Mouse (Mus musculus): ENCODE results near the gene Sptlc2. TPM values are rescaled to one million over a fixed set of nuclear protein-coding genes. Genes with fewer than 3 reads are reported as not detected.

Sptlc2 gene
- polyA plus RNA-seq, 1 experiment from 2014 or later: 55.5 TPM

- Histone ChIP-seq H3K27me3 (ENCODE audit: control insufficient read depth, insufficient read depth, low read length) (no peaks in the 10 kb centered on the region), H3K4me3 (ENCODE audit: low read depth, low read length) (no peak overlapping the region), H3K4me1 (ENCODE audit: control insufficient read depth, insufficient read depth, low read length) (no peaks in the 10 kb centered on the region), H3K4me2 (ENCODE audit: low read depth) (no peak overlapping the region), H3K27ac (ENCODE audit: low read depth, low read length) (no peak overlapping the region), H3K36me3 (ENCODE audit: control insufficient read depth, insufficient read depth, low read length) (no peaks in the 10 kb centered on the region), H3K9me3 (ENCODE audit: control insufficient read depth, low read length) (no peaks in the 10 kb centered on the region), H3K9ac (ENCODE audit: low read length) (no peak overlapping the region)
- DNase-seq (ENCODE audit: low spot score) (no peak), ATAC-seq (ENCODE audit: insufficient read depth, low FRiP score, low TSS enrichment) (no peak)
- 68% methylated on average over 6 of the region's 6 CpGs for WGBS
Measured at GRCm38 (mm10) chr12:87401883-87402282, 13.7 kb upstream of the Sptlc2 start.

GRCm38 (mm10) chr12:87399119-87399819 is 11.1 kb upstream of the Sptlc2 start:
- WGBS: 91% methylated on average over 10 of the region's 10 CpGs
- H3K4me1 ChIP-seq (ENCODE audit: control insufficient read depth, insufficient read depth, low read length): no peaks in the 10 kb centered on the region
- no peak for DNase-seq (ENCODE audit: low spot score)

GRCm38 (mm10) chr12:87397811-87398417 is 9.8 kb upstream of the Sptlc2 start:
- ATAC-seq (ENCODE audit: insufficient read depth, low FRiP score, low TSS enrichment): no peak
- 70% methylated on average over 4 of the region's 4 CpGs for WGBS

More at GRCm38 (mm10) chr12:87399119-87399819, 11.1 kb upstream of the Sptlc2 start:
- ATAC-seq (ENCODE audit: insufficient read depth, low FRiP score, low TSS enrichment): no peak
- H3K27me3 ChIP-seq (ENCODE audit: control insufficient read depth, insufficient read depth, low read length): no peaks in the 10 kb centered on the region
- H3K27ac ChIP-seq (ENCODE audit: low read depth, low read length): no peak overlapping the region
- no peak overlapping the region for H3K4me2 ChIP-seq (ENCODE audit: low read depth)
- H3K9ac ChIP-seq (ENCODE audit: low read length): no peak overlapping the region
- no peaks in the 10 kb centered on the region for H3K9me3 ChIP-seq (ENCODE audit: control insufficient read depth, low read length)
- H3K36me3 ChIP-seq (ENCODE audit: control insufficient read depth, insufficient read depth, low read length): no peaks in the 10 kb centered on the region
- H3K4me3 ChIP-seq (ENCODE audit: low read depth, low read length): no peak overlapping the region

GRCm38 (mm10) chr12:87397126-87397525 is 9.0 kb upstream of the Sptlc2 start:
- no peak overlapping the region for H3K9ac ChIP-seq (ENCODE audit: low read length)
- no peaks in the 10 kb centered on the region for H3K27me3 ChIP-seq (ENCODE audit: control insufficient read depth, insufficient read depth, low read length)
- no peaks in the 10 kb centered on the region for H3K4me1 ChIP-seq (ENCODE audit: control insufficient read depth, insufficient read depth, low read length)
- ATAC-seq (ENCODE audit: insufficient read depth, low FRiP score, low TSS enrichment): no peak
- no peak overlapping the region for H3K27ac ChIP-seq (ENCODE audit: low read depth, low read length)
- H3K36me3 ChIP-seq (ENCODE audit: control insufficient read depth, insufficient read depth, low read length): no peaks in the 10 kb centered on the region
- H3K9me3 ChIP-seq (ENCODE audit: control insufficient read depth, low read length): no peaks in the 10 kb centered on the region
- H3K4me3 ChIP-seq (ENCODE audit: low read depth, low read length): no peak overlapping the region
- DNase-seq (ENCODE audit: low spot score): no peak
- 92% methylated on average over 4 of the region's 4 CpGs for whole genome bisulfite sequencing
- H3K4me2 ChIP-seq (ENCODE audit: low read depth): no peak overlapping the region

More at GRCm38 (mm10) chr12:87397811-87398417, 9.8 kb upstream of the Sptlc2 start:
- Histone ChIP-seq H3K27ac (ENCODE audit: low read depth, low read length) (no peak overlapping the region), H3K27me3 (ENCODE audit: control insufficient read depth, insufficient read depth, low read length) (no peaks in the 10 kb centered on the region), H3K4me1 (ENCODE audit: control insufficient read depth, insufficient read depth, low read length) (no peaks in the 10 kb centered on the region), H3K4me3 (ENCODE audit: low read depth, low read length) (no peak overlapping the region), H3K36me3 (ENCODE audit: control insufficient read depth, insufficient read depth, low read length) (no peaks in the 10 kb centered on the region), H3K4me2 (ENCODE audit: low read depth) (no peak overlapping the region), H3K9ac (ENCODE audit: low read length) (no peak overlapping the region), H3K9me3 (ENCODE audit: control insufficient read depth, low read length) (no peaks in the 10 kb centered on the region)
- no peak for DNase-seq (ENCODE audit: low spot score)

GRCm38 (mm10) chr12:87394316-87394715 is 6.2 kb upstream of the Sptlc2 start:
- Histone ChIP-seq H3K4me3 (ENCODE audit: low read depth, low read length) (no peak overlapping the region), H3K36me3 (ENCODE audit: control insufficient read depth, insufficient read depth, low read length) (no peaks in the 10 kb centered on the region), H3K4me2 (ENCODE audit: low read depth) (no peak overlapping the region), H3K9ac (ENCODE audit: low read length) (no peak overlapping the region), H3K9me3 (ENCODE audit: control insufficient read depth, low read length) (no peaks in the 10 kb centered on the region), H3K4me1 (ENCODE audit: control insufficient read depth, insufficient read depth, low read length) (no peaks in the 10 kb centered on the region), H3K27ac (ENCODE audit: low read depth, low read length) (no peak overlapping the region), H3K27me3 (ENCODE audit: control insufficient read depth, insufficient read depth, low read length) (no peaks in the 10 kb centered on the region)
- 82% methylated on average over 6 of the region's 6 CpGs for WGBS
- no peak for DNase-seq (ENCODE audit: low spot score)
- ATAC-seq (ENCODE audit: insufficient read depth, low FRiP score, low TSS enrichment): no peak

GRCm38 (mm10) chr12:87393447-87394145 is 5.4 kb upstream of the Sptlc2 start:
- Histone ChIP-seq H3K36me3 (ENCODE audit: control insufficient read depth, insufficient read depth, low read length) (no peaks in the 10 kb centered on the region), H3K9ac (ENCODE audit: low read length) (no peak overlapping the region), H3K27me3 (ENCODE audit: control insufficient read depth, insufficient read depth, low read length) (no peaks in the 10 kb centered on the region), H3K9me3 (ENCODE audit: control insufficient read depth, low read length) (no peaks in the 10 kb centered on the region), H3K4me3 (ENCODE audit: low read depth, low read length) (no peak overlapping the region), H3K4me1 (ENCODE audit: control insufficient read depth, insufficient read depth, low read length) (no peaks in the 10 kb centered on the region), H3K4me2 (ENCODE audit: low read depth) (no peak overlapping the region), H3K27ac (ENCODE audit: low read depth, low read length) (no peak overlapping the region)
- no peak for ATAC-seq (ENCODE audit: insufficient read depth, low FRiP score, low TSS enrichment)
- no peak for DNase-seq (ENCODE audit: low spot score)
- 81% methylated on average over 4 of the region's 4 CpGs for WGBS

- Histone ChIP-seq H3K36me3 (ENCODE audit: control insufficient read depth, insufficient read depth, low read length) (no peaks in the 10 kb centered on the region), H3K27ac (ENCODE audit: low read depth, low read length) (no peak overlapping the region), H3K27me3 (ENCODE audit: control insufficient read depth, insufficient read depth, low read length) (no peaks in the 10 kb centered on the region), H3K4me1 (ENCODE audit: control insufficient read depth, insufficient read depth, low read length) (peaks cover 7% of the 10 kb centered on the region), H3K4me2 (ENCODE audit: low read depth) (no peak overlapping the region), H3K4me3 (ENCODE audit: low read depth, low read length) (no peak overlapping the region), H3K9me3 (ENCODE audit: control insufficient read depth, low read length) (no peaks in the 10 kb centered on the region), H3K9ac (ENCODE audit: low read length) (no peak overlapping the region)
- no peak for DNase-seq (ENCODE audit: low spot score)
- no peak for ATAC-seq (ENCODE audit: insufficient read depth, low FRiP score, low TSS enrichment)
Measured at GRCm38 (mm10) chr12:87391355-87391754, 3.2 kb upstream of the Sptlc2 start.

- H3K9ac ChIP-seq (ENCODE audit: low read length): no peak overlapping the region
- no peak overlapping the region for H3K4me2 ChIP-seq (ENCODE audit: low read depth)
- H3K4me3 ChIP-seq (ENCODE audit: low read depth, low read length): no peak overlapping the region
- no peaks in the 10 kb centered on the region for H3K36me3 ChIP-seq (ENCODE audit: control insufficient read depth, insufficient read depth, low read length)
- DNase-seq (ENCODE audit: low spot score) (no peak), ATAC-seq (ENCODE audit: insufficient read depth, low FRiP score, low TSS enrichment) (no peak)
- WGBS: 68% methylated on average over 3 of the region's 3 CpGs
- no peak overlapping the region for H3K27ac ChIP-seq (ENCODE audit: low read depth, low read length)
- H3K9me3 ChIP-seq (ENCODE audit: control insufficient read depth, low read length): no peaks in the 10 kb centered on the region
- H3K4me1 ChIP-seq (ENCODE audit: control insufficient read depth, insufficient read depth, low read length): peaks cover 7% of the 10 kb centered on the region
- no peaks in the 10 kb centered on the region for H3K27me3 ChIP-seq (ENCODE audit: control insufficient read depth, insufficient read depth, low read length)
Measured at GRCm38 (mm10) chr12:87389231-87389630, 1.1 kb upstream of the Sptlc2 start.

Data from neural tube, embryonic 11.5 days (tissue).